Mouse (Mus musculus) kidney, adult 11 months (tissue): Measurements from ENCODE around the gene Zfp148.
"Not testable (repeated sequence)": the region's sequence is repeated elsewhere in the genome, so short reads cannot be mapped to it uniquely, and the experiment has no call there.

Experiments used
- DNase-seq: peaks from one replicate; pipeline ENCODE4 v3.0.0; 2022

The Zfp148 gene

GRCm38 (mm10) chr16:33382341-33382740 is 1.7 kb downstream of the Zfp148 start:
- no peak for DNase-seq

GRCm38 (mm10) chr16:33383584-33383983 is 2.9 kb downstream of the Zfp148 start:
- DNase-seq: no peak

GRCm38 (mm10) chr16:33384057-33384456 is 3.4 kb downstream of the Zfp148 start:
- DNase-seq: not testable (repeated sequence)

- no peak for DNase-seq
These were observed 6.4 kb downstream of the Zfp148 start for GRCm38 (mm10) chr16:33387013-33387412.

- no peak for DNase-seq
These were observed 6.8 kb downstream of the Zfp148 start for GRCm38 (mm10) chr16:33387420-33387819.

GRCm38 (mm10) chr16:33399913-33400782 is 19.5 kb downstream of the Zfp148 start:
- peak; percentile 64 for DNase-seq

GRCm38 (mm10) chr16:33400943-33401342 is 20.3 kb downstream of the Zfp148 start:
- DNase-seq: no peak

GRCm38 (mm10) chr16:33403258-33403657 is 22.6 kb downstream of the Zfp148 start:
- no peak for DNase-seq

- no peak for DNase-seq
These were observed 23.4 kb downstream of the Zfp148 start for GRCm38 (mm10) chr16:33404055-33404454.

GRCm38 (mm10) chr16:33405487-33405886 is 24.9 kb downstream of the Zfp148 start:
- DNase-seq: no peak

- DNase-seq: no peak
These were observed 29.5 kb downstream of the Zfp148 start for GRCm38 (mm10) chr16:33410151-33410550.

- no peak for DNase-seq
These were observed 30.0 kb downstream of the Zfp148 start for GRCm38 (mm10) chr16:33410605-33411004.

GRCm38 (mm10) chr16:33414191-33414590 is 33.6 kb downstream of the Zfp148 start:
- no peak for DNase-seq

GRCm38 (mm10) chr16:33415607-33416006 is 35.0 kb downstream of the Zfp148 start:
- DNase-seq: no peak

GRCm38 (mm10) chr16:33428327-33428726 is 47.7 kb downstream of the Zfp148 start:
- no peak for DNase-seq

- DNase-seq: no peak
These were observed 51.0 kb downstream of the Zfp148 start for GRCm38 (mm10) chr16:33431660-33432059.

GRCm38 (mm10) chr16:33441065-33441464 is 60.4 kb downstream of the Zfp148 start:
- no peak for DNase-seq

GRCm38 (mm10) chr16:33446830-33447229 is 66.2 kb downstream of the Zfp148 start:
- no peak for DNase-seq

GRCm38 (mm10) chr16:33453826-33454225 is 73.2 kb downstream of the Zfp148 start:
- no peak for DNase-seq

- DNase-seq: no peak
These were observed 73.7 kb downstream of the Zfp148 start for GRCm38 (mm10) chr16:33454306-33454705.

GRCm38 (mm10) chr16:33455263-33455910 is 74.8 kb downstream of the Zfp148 start:
- DNase-seq: no peak

- DNase-seq: no peak
These were observed 78.5 kb downstream of the Zfp148 start for GRCm38 (mm10) chr16:33459101-33459500.

GRCm38 (mm10) chr16:33461416-33461815 is 80.8 kb downstream of the Zfp148 start:
- DNase-seq: no peak
